Mouse (Mus musculus) T-helper 1 cell (primary cell): ENCODE data around the gene Lce1d.
"Not testable (repeated sequence)": the region's sequence is repeated elsewhere in the genome, so short reads cannot be mapped to it uniquely, and the experiment has no call there.

Experiments used
- in situ Hi-C: fragments of 300-600 bp; cut with MboI, MseI; formaldehyde crosslinking; loops from one replicate; pipeline ENCODE4 v1.15.1; 2025; ENCODE audit warnings: high pct_unique_total_duplicates

Lce1d gene

DNA sequence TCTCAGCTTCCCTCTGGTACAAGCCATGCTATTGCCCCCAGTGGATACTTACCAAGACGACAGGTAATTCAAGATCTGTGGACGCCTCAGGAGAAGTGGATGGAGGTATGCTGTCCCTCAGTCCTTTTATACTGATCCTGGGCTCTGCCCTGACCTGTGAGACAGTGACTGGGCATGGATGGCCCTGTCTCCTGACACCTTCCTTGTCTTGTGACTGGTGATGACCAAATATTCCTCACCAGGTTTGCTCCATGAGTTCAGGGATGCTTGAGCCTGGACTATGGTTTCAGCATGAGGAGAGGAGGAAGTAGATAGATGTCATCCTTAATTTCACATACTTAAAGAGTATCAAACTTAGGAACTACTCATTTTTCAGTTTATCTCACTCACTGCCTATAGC is at the start of gene Lce1d:
Lce1d (minus strand) TSS at position 101 of the 400 bp plus-strand sequence.
- in situ Hi-C loops, result no loop called here

DNA sequence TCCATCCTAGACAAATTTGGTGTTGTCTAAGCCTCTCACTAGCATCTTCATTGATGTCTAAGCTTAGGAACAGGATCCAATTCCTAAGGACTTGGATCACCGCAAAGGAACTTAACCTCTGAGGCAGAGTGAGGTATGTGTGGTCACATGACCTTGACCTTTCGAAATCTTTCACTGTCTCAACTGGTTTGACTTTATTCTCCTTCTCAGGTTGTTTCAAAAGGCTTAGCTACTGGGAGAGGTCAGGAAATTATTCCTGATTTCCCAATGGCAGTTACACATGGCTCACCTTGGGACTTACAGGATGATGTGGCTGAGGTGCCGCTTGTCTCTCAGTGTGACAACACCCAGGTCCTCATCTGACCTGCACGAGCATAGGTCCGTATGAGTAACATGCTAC is 35.6 kb upstream of the Lce1d start:
- in situ Hi-C loops, result no loop called here

- in situ Hi-C loops, result no loop called here
Observed at GRCm38 (mm10) chr3:92720250-92720649, 33.2 kb upstream of the Lce1d start, which contains the start of gene Lce1f. Lce1f (minus strand) TSS chr3:92720350.

DNA sequence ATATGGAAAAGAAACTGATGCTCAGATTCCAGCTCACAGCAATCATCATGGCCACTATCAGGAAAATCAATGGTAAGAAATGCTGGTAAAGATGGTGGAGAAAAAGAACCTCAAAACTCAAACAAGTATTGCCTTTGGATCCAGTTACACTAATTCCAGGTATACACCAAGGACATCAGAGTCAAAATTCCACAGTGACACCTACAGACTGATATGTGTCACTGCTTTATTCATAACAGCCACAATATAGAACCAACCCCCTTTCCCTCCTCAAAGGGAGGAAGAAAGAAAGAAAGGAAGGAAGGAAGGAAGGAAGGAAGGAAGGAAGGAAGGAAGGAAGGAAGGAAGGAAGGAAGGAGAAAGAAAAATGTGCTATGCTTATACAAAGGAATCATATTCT is 28.1 kb upstream of the Lce1d start:
- in situ Hi-C loops, result no loop called here

DNA sequence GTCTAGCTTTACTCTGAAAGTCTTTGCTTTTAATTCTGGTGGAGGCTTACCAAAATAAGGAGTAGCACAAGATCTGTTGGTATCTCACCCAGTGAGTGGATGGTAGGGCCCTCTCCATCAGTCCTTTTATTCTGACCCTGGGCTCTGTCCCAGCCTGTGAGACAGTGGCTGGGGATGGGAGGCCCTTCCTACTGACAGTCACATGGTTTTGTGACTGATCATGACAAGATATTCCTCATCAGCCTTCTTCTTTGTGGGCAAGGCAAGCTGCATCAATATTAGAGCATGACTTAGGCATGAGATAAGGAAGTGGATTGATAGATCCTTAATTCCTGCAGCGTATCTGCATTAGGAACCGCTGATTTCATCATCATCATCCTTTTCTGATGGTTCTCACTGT is 22.0 kb upstream of the Lce1d start, which contains the start of gene Lce1e:
Lce1e (minus strand) TSS at position 101 of the 400 bp plus-strand sequence.
- in situ Hi-C loops, result no loop called here

GRCm38 (mm10) chr3:92694613-92695012 is 7.6 kb upstream of the Lce1d start:
- in situ Hi-C loops, result no loop called here

- in situ Hi-C loops, result no loop called here
Observed at GRCm38 (mm10) chr3:92691688-92692087, 4.7 kb upstream of the Lce1d start.

DNA sequence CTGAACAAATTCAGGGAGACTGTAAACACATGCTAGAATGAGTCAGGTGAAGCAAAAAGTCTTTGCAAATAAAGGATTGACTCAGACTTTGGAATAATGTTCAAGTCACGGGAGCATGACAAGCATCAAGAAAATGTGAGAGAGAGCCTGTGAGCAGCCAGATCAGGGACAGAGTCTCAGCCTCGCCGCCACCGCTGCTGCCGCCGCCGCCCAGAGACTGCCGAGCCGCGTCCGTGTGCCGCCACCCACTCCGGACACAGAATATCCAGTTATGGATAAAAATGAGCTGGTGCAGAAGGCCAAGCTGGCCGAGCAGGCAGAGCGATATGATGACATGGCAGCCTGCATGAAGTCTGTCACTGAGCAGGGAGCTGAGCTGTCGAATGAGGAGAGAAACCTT is 2.1 kb upstream of the Lce1d start:
- in situ Hi-C loops, result not testable (repeated sequence)

DNA sequence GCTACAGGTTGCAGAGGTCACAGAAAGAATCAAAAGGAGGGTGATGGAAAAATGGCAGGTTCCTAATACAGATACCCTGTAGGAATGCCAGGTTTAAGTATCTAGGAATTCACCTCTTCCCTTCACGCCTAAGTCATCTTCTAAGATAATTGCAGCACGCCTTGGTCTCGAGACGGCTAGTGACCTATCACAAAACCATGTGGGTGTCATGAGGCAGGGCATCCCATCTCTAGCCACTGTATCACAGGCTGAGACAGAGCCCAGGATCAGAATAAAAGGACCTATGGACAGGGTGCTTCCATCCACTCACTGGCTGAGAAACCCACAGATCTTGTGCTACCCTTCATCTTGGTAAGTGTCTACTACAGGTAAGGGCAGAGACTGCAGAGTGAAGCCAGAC is 8.1 kb downstream of the Lce1d start, which contains the start of gene Lce1c:
Lce1c (plus strand) TSS at position 301 of the 400 bp plus-strand sequence.
- in situ Hi-C loops, result no loop called here

DNA sequence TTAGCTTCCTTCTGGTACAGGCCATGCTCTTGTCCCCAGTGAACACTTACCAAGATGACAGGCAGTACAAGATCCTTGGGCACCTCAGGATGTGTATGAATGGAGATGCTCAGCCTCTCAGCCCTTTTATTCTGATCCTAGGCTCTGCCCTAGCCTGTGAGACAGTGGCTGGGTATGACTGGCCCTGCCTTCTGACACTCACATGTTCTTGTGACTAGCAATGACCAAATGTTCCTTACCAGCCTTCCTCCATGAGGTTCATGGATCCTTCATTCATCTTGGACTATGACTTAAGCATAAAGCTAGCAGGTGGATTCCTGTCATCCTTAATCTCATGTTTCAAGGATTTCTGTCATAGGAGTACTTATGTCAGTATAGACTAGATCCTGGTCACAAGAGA is 16.8 kb downstream of the Lce1d start, which contains the start of gene Lce1a2:
Lce1a2 (minus strand) TSS at position 101 of the 400 bp plus-strand sequence.
- in situ Hi-C loops, result no loop called here

DNA sequence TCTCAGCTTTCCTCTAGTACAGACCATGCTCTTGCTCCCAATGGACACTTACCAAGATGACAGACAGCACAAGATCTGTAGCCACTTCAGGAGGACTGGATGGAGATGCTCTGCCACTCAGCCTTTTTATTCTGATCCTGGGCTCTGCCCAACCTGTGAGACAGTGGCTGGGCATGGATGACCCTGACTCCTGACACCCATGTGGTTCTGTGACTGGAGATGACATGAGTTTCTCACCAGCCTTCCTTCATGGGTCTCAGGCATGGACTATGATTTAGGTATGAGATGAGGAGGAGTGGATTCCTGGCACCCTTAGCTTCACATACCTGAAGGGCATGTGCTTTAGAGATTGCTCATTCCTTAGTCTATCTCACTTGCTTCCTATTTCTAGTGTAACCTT is 30.2 kb downstream of the Lce1d start, which contains the start of gene Lce1b:
Lce1b (minus strand) TSS at position 101 of the 400 bp plus-strand sequence.
- in situ Hi-C loops, result no loop called here

DNA sequence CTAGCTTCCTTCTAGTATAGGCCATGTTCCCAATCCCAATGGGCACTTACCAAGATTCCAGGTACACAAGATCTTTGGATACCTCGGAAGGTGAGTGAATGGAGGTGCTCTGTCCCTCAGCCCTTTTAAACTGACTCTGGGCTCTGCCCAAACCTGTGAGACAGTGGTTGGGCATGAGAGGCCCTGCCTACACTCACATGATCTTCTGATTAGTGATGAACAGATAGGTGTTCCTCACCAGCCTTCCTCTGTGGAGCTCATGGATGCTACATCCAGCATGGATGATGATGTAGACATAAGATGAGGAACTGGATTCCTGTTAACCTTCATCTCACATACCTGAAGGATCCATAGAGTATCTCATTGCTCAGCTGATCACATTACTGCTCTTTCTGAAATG is 38.8 kb downstream of the Lce1d start, which contains the start of gene Lce1a1:
Lce1a1 (minus strand) TSS at position 101 of the 400 bp plus-strand sequence.
- in situ Hi-C loops, result no loop called here

DNA sequence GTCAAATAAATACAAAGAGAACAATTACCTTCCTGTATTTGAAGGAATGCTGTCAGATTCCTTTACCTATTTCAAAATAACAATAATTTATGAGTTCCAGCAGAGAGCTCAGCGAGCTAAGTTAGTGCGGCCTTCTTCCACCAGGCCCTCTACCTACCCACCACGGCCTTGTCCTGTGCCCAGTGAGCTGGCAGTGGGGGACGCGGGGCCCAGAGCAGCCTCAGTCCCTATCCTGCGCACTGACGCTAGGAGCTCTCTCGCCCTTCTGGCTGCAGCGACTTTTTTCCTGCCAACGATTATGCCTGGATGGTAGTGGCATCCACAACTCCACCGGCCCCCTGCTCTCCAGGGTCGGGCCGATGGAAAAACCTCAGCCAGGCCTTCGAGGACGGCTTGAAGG is 47.2 kb downstream of the Lce1d start:
- in situ Hi-C loops, result no loop called here

DNA sequence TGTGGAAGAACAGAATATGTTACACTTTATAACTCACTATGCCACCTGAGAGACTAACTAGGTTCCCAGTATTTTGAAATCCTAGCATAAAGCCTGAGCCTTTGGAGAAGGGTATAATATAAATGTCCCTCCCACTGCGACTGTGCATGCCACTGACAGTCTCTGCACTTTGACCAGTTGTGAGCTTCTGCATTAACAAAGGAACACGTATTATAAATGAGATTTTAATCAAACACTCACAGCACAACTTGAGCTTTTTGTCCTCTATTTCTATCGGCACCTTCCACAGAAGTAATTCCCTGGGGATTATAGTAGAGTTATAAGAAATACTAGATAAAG is 48.4 kb downstream of the Lce1d start:
- in situ Hi-C loops, result no loop called here

DNA sequence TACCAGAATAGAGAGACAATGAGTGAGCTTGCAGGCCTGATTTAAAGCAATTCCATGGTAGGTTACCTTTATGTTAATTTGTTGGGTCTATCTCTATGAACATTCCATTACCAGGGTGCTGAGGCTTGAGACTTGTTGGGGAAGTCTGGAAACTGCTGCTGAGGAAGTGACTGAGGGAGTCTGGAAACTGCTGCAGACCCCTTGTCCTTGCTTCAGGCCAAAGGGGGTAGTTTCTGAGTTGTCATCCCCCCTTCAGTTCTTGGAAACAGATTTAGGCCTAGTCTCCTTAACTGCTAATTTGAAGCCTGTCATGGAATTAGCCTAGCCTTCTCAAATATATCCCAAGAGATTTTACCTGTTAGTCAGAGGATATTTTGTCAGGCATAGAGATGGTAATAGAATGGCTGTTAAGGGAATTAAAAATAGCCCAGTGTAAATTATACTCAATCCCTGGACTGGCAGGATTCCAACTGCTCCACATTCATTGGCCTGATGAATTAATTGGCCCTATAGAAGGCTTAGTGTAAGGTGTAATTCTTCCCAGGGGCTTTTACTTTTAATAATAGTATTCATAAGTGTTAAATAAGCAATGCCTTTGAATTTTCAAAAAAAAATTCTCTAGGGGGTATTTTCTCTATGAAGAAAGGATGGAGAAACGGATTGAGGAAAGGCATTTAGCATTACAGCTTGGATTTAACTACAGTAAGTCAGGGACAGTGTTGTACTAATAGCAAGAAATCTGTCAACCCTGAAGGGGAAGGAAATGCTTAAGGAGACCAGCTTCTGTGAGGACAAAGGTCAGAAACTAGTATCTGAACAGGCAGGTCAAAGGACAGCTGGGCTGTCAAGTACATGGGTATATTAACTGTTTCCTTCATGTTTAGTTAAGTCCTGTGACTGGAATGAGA is 49.0 kb downstream of the Lce1d start:
- in situ Hi-C loops, result no loop called here
